Mouse (Mus musculus) liver, adult 2 months (tissue): ENCODE results near the gene Plekho1. TPM values are rescaled to one million over a fixed set of nuclear protein-coding genes. Genes with fewer than 3 reads are reported as not detected.
A peak's percentile ranks its signal among the peaks of the same experiment; 100 is the strongest.

Source experiments
- DNase-seq: peaks from one replicate; pipeline ENCODE4 v3.0.0-alpha.2; 2011; ENCODE audit warnings: low read depth, low spot score; ENCODE audit errors: extremely low read depth
- H3K27ac ChIP-seq: fragments of 200-500 bp; replicated peaks from 2 replicates; pipeline ENCODE4 v1.5.1; 2012; ENCODE audit warnings: low read depth, mild to moderate bottlenecking, control low read depth, inconsistent platforms, low read length; ENCODE audit not compliant: insufficient read depth
- H3K27me3 ChIP-seq: fragments of 200-500 bp; 2 replicates; pipeline ENCODE4 v1.6.1; 2012; ENCODE audit warnings: mild to moderate bottlenecking, moderate library complexity, low read length, inconsistent platforms; ENCODE audit not compliant: control insufficient read depth, insufficient read depth
- H3K36me3 ChIP-seq: fragments of 200-500 bp; 2 replicates; pipeline ENCODE4 v1.6.1; 2012; ENCODE audit warnings: low read length, inconsistent platforms; ENCODE audit not compliant: control insufficient read depth, insufficient read depth
- H3K4me1 ChIP-seq: fragments of 200-500 bp; 2 replicates; pipeline ENCODE4 v1.6.1; 2011; ENCODE audit warnings: low read length; ENCODE audit not compliant: control insufficient read depth, insufficient read depth
- H3K4me3 ChIP-seq: fragments of 200-500 bp; 2 replicates; pipeline ENCODE4 v1.5.1; 2011; ENCODE audit warnings: low read depth, mild to moderate bottlenecking, control low read depth, low read length, moderate library complexity; ENCODE audit not compliant: insufficient read depth
- H3K79me2 ChIP-seq: fragments of 200-500 bp; 2 replicates; pipeline ENCODE4 v1.6.1; 2012; ENCODE audit warnings: inconsistent platforms, mild to moderate bottlenecking, low read length, moderate library complexity; ENCODE audit not compliant: control insufficient read depth, insufficient read depth
- H3K9ac ChIP-seq: fragments of 200-500 bp; 2 replicates; pipeline ENCODE4 v1.6.1; 2012; ENCODE audit warnings: low read depth, mild to moderate bottlenecking, control low read depth, inconsistent platforms, low read length
- CTCF ChIP-seq: fragments of 200-500 bp; IDR thresholded peaks from 2 replicates; pipeline ENCODE4 v1.5.1; 2011; ENCODE audit warnings: low read depth, low read length, control low read depth
- POLR2A ChIP-seq: fragments of 200-500 bp; IDR thresholded peaks from 2 replicates; pipeline ENCODE4 v1.6.1; 2011; ENCODE audit warnings: low read length, control low read depth; ENCODE audit not compliant: insufficient read depth; ENCODE audit errors: extremely low read depth
- WGBS: fragments of 180-500 bp; shearing (Covaris S2); methylation state at CpG from one replicate; pipeline ENCODE4 v1.1.7; 2018; 5-methylcytosine and 5-hydroxymethylcytosine counted together
- polyA plus RNA-seq: library from polyadenylated mRNA; depleted of rRNA; stranded (reverse); fragments of >200 nt; gene quantifications from 2 replicates; pipeline ENCODE4 v1.2.3, GENCODE M21; 2012
- total RNA-seq: library from RNA; depleted of rRNA; stranded (reverse); fragments of >200 nt; gene quantifications from 2 replicates; pipeline ENCODE4 v1.2.3, GENCODE M21; 2014

The Plekho1 gene
- total and polyA plus RNA-seq, 2 experiments, result 6.8 to 8.0 TPM

- Histone ChIP-seq H3K9ac (no peak overlapping the region), H3K36me3 (peaks cover 9% of the 10 kb centered on the region; the same call in 1 of the 2 replicates), H3K79me2 (no peaks in the 10 kb centered on the region), H3K27me3 (no peaks in the 10 kb centered on the region), H3K4me1 (no peaks in the 10 kb centered on the region), H3K27ac (no peak overlapping the region), H3K4me3 (no peak overlapping the region)
- TF ChIP-seq CTCF, result no peak
- TF ChIP-seq POLR2A, result no peak
- peak; percentile 3 for DNase-seq
- WGBS, result 92% methylated on average over 11 of the region's 11 CpGs
Observed at GRCm38 (mm10) chr3:96029766-96030165, 34.0 kb upstream of the Plekho1 start.

GRCm38 (mm10) chr3:96029336-96029735 lies 33.5 kb upstream of the Plekho1 start:
- H3K27ac ChIP-seq, result no peak overlapping the region

GRCm38 (mm10) chr3:96027875-96028274 lies 32.1 kb upstream of the Plekho1 start:
- Histone ChIP-seq H3K9ac (no peak overlapping the region), H3K27ac (no peak overlapping the region), H3K4me1 (no peaks in the 10 kb centered on the region), H3K4me3 (no peak overlapping the region), H3K36me3 (peaks cover 9% of the 10 kb centered on the region; the same call in 1 of the 2 replicates), H3K79me2 (no peaks in the 10 kb centered on the region), H3K27me3 (no peaks in the 10 kb centered on the region)
- 90% methylated on average over 1 of the region's 1 CpGs for WGBS
- no peak for DNase-seq
- no peak for TF ChIP-seq POLR2A
- no peak for TF ChIP-seq CTCF

More at GRCm38 (mm10) chr3:96029336-96029735, 33.5 kb upstream of the Plekho1 start:
- H3K9ac ChIP-seq, result no peak overlapping the region
- no peaks in the 10 kb centered on the region for H3K4me1 ChIP-seq
- 94% methylated on average over 3 of the region's 3 CpGs for WGBS
- H3K27me3 ChIP-seq, result no peaks in the 10 kb centered on the region
- no peak overlapping the region for H3K4me3 ChIP-seq
- no peaks in the 10 kb centered on the region for H3K79me2 ChIP-seq
- no peak for DNase-seq
- H3K36me3 ChIP-seq, result peaks cover 9% of the 10 kb centered on the region; the same call in 1 of the 2 replicates
- no peak for TF ChIP-seq POLR2A
- no peak for TF ChIP-seq CTCF

- H3K4me1 ChIP-seq, result no peaks in the 10 kb centered on the region
- H3K9ac ChIP-seq, result no peak overlapping the region
- TF ChIP-seq CTCF, result no peak
- no peak for TF ChIP-seq POLR2A
- H3K27ac ChIP-seq, result no peak overlapping the region
- peaks cover 9% of the 10 kb centered on the region; the same call in 1 of the 2 replicates for H3K36me3 ChIP-seq
- H3K4me3 ChIP-seq, result no peak overlapping the region
- H3K27me3 ChIP-seq, result no peaks in the 10 kb centered on the region
- no peaks in the 10 kb centered on the region for H3K79me2 ChIP-seq
- WGBS, result 90% methylated on average over 1 of the region's 1 CpGs
- DNase-seq, result no peak
Observed at GRCm38 (mm10) chr3:96027145-96027544, 31.3 kb upstream of the Plekho1 start.

DNA sequence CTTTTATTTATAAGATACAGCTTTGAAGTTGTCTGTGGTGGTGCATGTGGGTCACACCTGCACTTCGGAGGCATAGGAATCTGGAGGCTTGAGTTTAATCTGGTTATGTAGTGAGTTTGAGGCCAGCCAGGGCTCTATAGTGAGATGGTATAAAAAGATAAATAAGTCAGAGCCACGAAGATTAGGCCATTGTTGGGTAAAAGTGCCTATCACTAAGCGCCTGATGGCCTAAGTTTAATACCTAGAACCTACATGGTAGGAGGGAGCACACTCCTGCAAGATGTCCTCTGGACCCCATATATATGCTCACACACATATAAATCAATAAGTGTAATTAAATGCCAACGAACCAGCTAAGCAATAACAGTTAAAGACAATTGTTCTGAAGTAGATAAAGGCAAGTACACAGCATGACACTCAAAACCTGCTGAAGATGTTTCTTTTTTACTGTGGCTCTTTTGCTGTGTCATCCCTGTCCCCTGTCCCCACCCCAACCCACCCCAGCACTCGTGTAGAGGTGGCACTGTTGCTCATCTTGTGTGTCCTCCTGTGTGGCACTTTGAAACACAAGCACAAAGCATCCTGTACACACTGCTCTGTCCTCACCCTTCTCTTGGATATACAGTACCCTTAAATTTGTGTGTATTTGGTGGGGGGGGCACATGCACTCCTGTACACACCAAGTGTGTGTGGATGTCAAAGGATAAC lies 25.8 kb upstream of the Plekho1 start:
- H3K36me3 ChIP-seq, result peaks cover 11% of the 10 kb centered on the region
- H3K4me3 ChIP-seq, result no peak overlapping the region
- no peaks in the 10 kb centered on the region for H3K4me1 ChIP-seq
- H3K27me3 ChIP-seq, result no peaks in the 10 kb centered on the region
- DNase-seq, result no peak
- no peak overlapping the region for H3K9ac ChIP-seq
- H3K27ac ChIP-seq, result no peak overlapping the region
- H3K79me2 ChIP-seq, result no peaks in the 10 kb centered on the region
- TF ChIP-seq POLR2A (no peak), CTCF (no peak)
- 80% methylated on average over 5 of the region's 5 CpGs for WGBS

DNA sequence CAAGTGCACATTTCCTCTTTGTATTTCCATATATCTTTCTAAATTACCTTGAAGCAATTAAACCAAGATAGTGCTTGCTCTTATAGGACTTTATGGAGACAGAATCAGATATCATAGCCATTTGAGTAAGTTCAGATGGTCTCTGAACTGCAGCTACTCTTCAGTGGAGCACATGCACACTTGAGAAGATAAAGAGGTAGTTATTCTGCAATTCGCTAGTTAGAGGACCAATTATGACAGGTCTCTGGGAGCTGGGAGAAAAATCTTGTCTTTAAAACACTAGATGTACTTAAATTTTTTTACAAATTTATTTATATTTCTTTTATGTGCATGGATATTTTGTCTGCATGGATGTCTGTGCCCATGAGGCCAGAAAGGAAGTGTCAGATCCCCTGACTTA lies 24.9 kb upstream of the Plekho1 start:
- H3K9ac ChIP-seq, result no peak overlapping the region
- TF ChIP-seq POLR2A (no peak), CTCF (no peak)
- H3K27ac ChIP-seq, result no peak overlapping the region
- no peak for DNase-seq
- H3K4me3 ChIP-seq, result no peak overlapping the region
- H3K27me3 ChIP-seq, result no peaks in the 10 kb centered on the region
- no peaks in the 10 kb centered on the region for H3K79me2 ChIP-seq
- no peaks in the 10 kb centered on the region for H3K4me1 ChIP-seq
- WGBS, result 94% methylated on average over 1 of the region's 1 CpGs
- H3K36me3 ChIP-seq, result peaks cover 11% of the 10 kb centered on the region
